Mouse (Mus musculus): ENCODE measurements around the gene Gm20903.
"Not testable (repeated sequence)": the region's sequence is repeated elsewhere in the genome, so short reads cannot be mapped to it uniquely, and the experiment has no call there.

The Gm20903 gene

DNA sequence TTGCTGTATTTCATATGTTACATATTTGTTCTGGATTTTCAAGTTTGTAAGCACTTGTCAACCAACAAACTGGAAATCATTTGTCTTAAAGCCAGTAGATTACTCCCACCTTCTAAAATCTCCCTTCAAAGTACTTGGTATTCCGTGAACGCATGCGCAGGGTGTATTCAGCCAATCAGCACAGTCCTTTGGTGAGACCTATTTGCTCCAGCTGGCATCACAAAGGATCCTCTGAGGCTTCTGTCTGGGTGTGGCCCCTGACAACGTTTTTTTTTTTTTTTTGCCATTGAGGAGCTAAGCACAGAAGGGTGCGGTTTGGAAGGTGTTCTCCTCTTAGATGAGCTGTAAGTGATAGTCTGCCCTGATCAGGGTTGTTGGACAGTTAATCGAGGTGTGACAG, at the start of gene Gm20903:
Gene Gm20903, plus strand, starts transcription at position 301 of the 400 bp plus-strand sequence.
- DNase-seq (ENCODE audit: low spot score), result not testable (repeated sequence)

Measured in testis, postnatal 10 days (tissue).